Mouse (Mus musculus): ENCODE measurements around the gene Phldb3. TPM values are rescaled to one million over a fixed set of nuclear protein-coding genes. Genes with fewer than 3 reads are reported as not detected.

Gene Phldb3
- 0.78 TPM for polyA plus RNA-seq (2017; shearing (Covaris generic))

DNA sequence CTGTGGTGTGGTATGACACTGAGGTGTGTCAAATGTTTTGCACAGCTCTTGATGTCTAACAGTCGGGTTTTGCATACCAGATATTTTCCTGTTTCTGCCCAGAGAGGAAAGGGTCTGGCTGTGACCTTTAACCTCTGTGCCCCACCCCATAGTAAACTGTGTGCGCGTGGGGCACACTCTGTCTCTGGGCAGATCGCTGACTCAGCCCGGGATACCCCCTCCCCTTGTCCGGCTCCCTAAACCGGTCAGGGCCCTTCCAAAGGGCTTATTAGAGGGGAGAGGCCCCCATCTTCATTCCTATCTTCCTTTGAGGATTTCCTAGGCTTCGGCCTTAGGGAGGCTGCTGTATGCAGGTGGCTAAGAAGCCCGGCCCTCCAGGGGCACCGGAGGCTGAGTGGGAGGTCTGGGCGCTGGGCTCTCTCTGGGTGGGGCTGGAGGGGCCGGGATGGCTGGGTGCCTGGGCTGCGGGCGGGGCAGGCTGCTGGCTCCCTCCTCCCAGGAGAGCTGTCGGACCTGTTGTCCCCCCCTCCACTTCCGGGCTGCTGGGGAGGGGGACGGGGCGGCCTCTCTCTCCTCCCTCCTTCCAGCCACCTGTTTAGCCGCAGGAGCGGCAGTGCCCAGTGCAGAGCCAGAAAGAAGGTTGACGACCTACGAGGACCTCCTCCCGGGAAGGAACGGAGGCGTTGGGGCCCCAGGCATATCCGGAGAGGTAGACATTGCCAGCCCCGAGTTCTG is at the start of gene Phldb3:
TSS of gene Phldb3 (plus strand) at position 620 of the 735 bp plus-strand sequence.

DNA sequence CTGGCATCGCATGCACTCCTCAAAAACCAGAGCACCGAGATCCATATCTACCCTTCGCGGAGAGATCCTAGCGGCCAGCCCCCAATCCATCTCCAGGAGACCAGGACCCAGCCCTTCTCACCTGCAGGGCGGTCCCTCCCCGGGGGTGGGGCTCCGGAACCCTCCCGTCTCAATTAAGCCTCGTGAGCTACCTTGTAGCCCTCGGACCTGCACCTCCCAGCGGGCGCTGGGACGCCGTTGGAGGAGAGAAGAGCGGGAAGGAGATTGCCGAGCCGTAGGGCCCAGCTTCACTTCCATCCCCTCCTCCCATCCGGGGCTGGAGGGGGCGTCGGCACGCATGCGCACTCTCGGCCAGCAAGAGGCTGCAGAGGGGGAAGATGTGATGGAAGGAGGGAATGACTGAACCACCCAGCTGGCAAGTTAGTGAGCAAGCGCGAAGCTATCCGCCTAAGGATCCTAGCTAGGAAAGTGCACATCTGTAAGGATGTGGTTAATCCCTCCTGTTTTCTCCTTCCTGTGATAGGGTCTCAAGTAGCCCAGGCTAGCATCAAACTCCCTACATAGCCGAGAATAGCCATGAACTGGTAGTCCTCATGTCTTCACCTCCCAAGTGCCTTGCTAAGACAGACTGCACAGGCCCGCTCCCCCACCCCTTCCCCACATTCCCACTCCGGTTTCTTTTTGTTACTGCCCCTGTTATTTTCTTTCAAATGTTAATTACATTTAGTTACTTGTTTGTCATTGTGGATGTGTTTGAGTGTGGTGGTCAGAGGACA is 23.0 kb upstream of the Phldb3 start, which contains the start of the genes Ethe1 and Zfp575:
TSS of gene Ethe1 (plus strand) at position 214 of the 776 bp plus-strand sequence.
TSS of gene Zfp575 (minus strand) at position 312 of the 776 bp plus-strand sequence.

DNA sequence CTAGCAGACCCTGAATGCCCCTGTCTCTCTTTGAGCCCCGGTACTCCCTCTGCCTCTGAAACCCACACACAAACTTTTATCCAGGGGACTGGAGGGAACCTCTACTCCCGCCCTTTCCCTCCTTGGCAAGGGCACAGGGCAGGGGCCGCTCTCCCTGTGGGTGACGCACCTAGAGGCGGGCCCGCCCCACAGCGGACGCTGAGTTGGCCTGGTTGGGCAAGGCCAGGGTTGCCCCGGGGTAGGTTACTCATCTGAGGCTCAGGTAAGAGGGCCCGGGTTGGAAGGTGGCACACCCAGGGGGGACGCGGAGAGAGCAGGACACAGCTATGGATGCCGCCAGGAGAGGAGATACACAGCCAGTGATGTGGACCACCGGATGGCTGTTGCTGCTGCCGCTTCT is 25.7 kb downstream of the Phldb3 start, which contains the start of gene Lypd3:
TSS of gene Lypd3 (plus strand) at position 287 of the 400 bp plus-strand sequence.

DNA sequence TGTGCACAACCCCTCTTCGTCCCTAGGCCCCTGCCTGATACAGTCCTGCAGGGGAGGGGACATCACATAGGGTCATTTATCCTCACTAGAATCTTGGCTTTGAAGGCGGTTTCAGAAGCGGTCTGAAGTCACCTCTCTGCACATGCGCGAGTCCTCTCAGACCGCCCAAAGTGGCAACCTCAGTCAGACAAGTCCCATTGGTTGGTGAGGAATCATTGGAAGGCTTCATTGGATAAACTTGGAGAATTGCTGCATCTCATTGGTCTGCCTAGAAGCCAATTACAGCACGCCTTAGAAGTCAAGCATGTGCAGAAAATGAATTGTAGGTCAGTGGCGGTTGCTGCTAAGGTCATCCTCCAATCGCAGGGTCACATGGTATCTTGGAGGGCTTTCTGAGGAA is 66.0 kb downstream of the Phldb3 start, which contains the start of gene Tex101:
TSS of gene Tex101 (minus strand) at position 101 of the 400 bp plus-strand sequence.

Other genes with a start within 250 kb of the Phldb3 start
- 190 TPM for gene Kcnn4, start 240.5 kb upstream of the Phldb3 start, polyA plus RNA-seq (2017; shearing (Covaris generic))
- gene Smg9, start 211.1 kb upstream of the Phldb3 start, polyA plus RNA-seq (2017; shearing (Covaris generic)): 86.3 TPM
- 1.4 TPM for gene Irgc1, start 158.5 kb upstream of the Phldb3 start, polyA plus RNA-seq (2017; shearing (Covaris generic))
- gene Plaur, start 148.3 kb upstream of the Phldb3 start, polyA plus RNA-seq (2017; shearing (Covaris generic)): 133 TPM
- 0.42 TPM for gene Cadm4, start 128.7 kb upstream of the Phldb3 start, polyA plus RNA-seq (2017; shearing (Covaris generic))
- 1.7 TPM for gene Zfp428, start 103.8 kb upstream of the Phldb3 start, polyA plus RNA-seq (2017; shearing (Covaris generic))
- gene AC161166.1, start 98.3 kb upstream of the Phldb3 start, polyA plus RNA-seq (2017; shearing (Covaris generic)): not detected
- gene Irgq, start 80.1 kb upstream of the Phldb3 start, polyA plus RNA-seq (2017; shearing (Covaris generic)): 4.9 TPM
- not detected for gene Pinlyp, start 64.6 kb upstream of the Phldb3 start, polyA plus RNA-seq (2017; shearing (Covaris generic))
- gene Xrcc1, start 64.5 kb upstream of the Phldb3 start, polyA plus RNA-seq (2017; shearing (Covaris generic)): 63.5 TPM
- 18.9 TPM for gene Ethe1, start 23.2 kb upstream of the Phldb3 start, polyA plus RNA-seq (2017; shearing (Covaris generic))
- gene Zfp575, start 23.1 kb upstream of the Phldb3 start, polyA plus RNA-seq (2017; shearing (Covaris generic)): not detected
- not detected for gene Lypd3, start 25.8 kb downstream of the Phldb3 start, polyA plus RNA-seq (2017; shearing (Covaris generic))
- not detected for gene Tex101, start 65.9 kb downstream of the Phldb3 start, polyA plus RNA-seq (2017; shearing (Covaris generic))
- not detected for gene BC049730, start 98.5 kb downstream of the Phldb3 start, polyA plus RNA-seq (2017; shearing (Covaris generic))
- not detected for gene Gm4763, start 116.1 kb downstream of the Phldb3 start, polyA plus RNA-seq (2017; shearing (Covaris generic))
- gene Cd177, start 149.5 kb downstream of the Phldb3 start, polyA plus RNA-seq (2017; shearing (Covaris generic)): 2.9 TPM
- gene Ceacam10, start 166.4 kb downstream of the Phldb3 start, polyA plus RNA-seq (2017; shearing (Covaris generic)): not detected

All from naive thymus-derived CD4-positive, alpha-beta T cell, adult 5 months (primary cell).